ENCODE assay signal across 8 mouse cellular contexts in the genomic region with DNA sequence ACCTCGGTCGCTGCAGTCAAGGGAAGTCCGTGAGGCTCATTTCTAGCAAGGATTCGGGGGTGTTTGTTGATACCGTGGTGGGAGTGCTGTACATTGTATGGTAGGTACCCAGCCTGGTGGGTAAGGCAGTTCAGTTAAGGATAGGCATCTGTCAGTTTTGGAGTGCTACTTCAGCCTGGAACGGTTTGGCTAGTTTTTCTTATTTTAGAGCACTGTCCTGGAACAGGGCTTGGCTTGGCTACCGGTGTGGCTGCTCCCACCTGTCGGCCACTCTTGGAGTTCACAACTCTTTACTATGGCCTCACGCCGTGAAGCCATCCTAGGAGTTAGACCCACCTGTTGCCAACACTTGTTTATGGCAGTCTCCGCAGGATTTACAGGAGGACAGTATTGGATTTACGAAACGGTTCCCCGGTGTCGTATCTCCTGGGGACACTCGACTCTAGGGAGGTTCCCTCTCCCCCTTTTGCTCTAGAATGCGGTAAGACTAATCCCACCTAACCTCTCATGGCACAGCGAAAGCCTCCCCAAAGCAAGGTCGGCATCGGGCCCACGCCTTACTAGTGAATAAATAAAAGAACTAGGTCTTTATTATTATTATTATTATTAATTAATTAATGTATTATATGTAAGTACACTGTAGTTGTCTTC. TPM values are rescaled to one million over a fixed set of nuclear protein-coding genes. Genes with fewer than 3 reads are reported as not detected.
A peak's percentile ranks its signal among the peaks of the same experiment; 100 is the strongest.
DNase-seq lines count a peak whose midpoint lies in the region; ATAC-seq and TF ChIP-seq lines count a peak whose summit lies in the region.

No protein-coding gene starts in this region.

- no peak for TF ChIP-seq EP300 in liver, embryonic 14.5 days (IDR thresholded peaks at IDR 0.05; ENCODE audit: low read depth)

- TF ChIP-seq CTCF in intestine, postnatal 0 days (IDR thresholded peaks at IDR 0.05; ENCODE audit: low read depth): peak; percentile 64
- TF ChIP-seq CTCF in liver, embryonic 14.5 days (IDR thresholded peaks at IDR 0.05; ENCODE audit: low read depth): peak; percentile 65

- H3K9ac ChIP-seq in intestine, postnatal 0 days (ENCODE audit: low read depth, low read length): peak overlapping the region; percentile 62
- H3K9ac ChIP-seq in liver, embryonic 14.5 days (replicated peaks): peak overlapping the region; percentile 68
- H3K9ac ChIP-seq in neural tube, embryonic 13.5 days: peak overlapping the region; percentile 65

- intact Hi-C loops in gastrocnemius, postnatal 14 days (cut with DNase I; ENCODE audit: low total_unique reads): no loop called here

- peak; percentile 8 for DNase-seq in right cerebral cortex, adult 18-20 months
- DNase-seq in right cerebral cortex, postnatal 25 days: no peak
- peak; percentile 79 for DNase-seq in cerebellum, adult 9-11 months
- DNase-seq in gastrocnemius, postnatal 14 days: peak; percentile 54
- DNase-seq in liver, embryonic 14.5 days (ENCODE audit: low read depth in 3 of 3, low spot score in 3 of 3): peak in 1 of 3 experiments; percentile 59
- peak; percentile 60 for DNase-seq in thymus, postnatal 4 days

- H3K36me3 ChIP-seq in intestine, postnatal 0 days (ENCODE audit: control insufficient read depth, insufficient read depth): no peaks in the 10 kb centered on the region
- no peaks in the 10 kb centered on the region for H3K36me3 ChIP-seq in liver, embryonic 14.5 days (replicated peaks; ENCODE audit: control insufficient read depth, insufficient read depth, low read depth)
- H3K36me3 ChIP-seq in neural tube, embryonic 13.5 days: no peaks in the 10 kb centered on the region

- peak overlapping the region; percentile 98 for H3K27ac ChIP-seq in intestine, postnatal 0 days (ENCODE audit: low read depth, low read length)
- H3K27ac ChIP-seq in liver, embryonic 14.5 days: peak overlapping the region; percentile 98
- H3K27ac ChIP-seq in neural tube, embryonic 13.5 days (replicated peaks): peak overlapping the region; percentile 90

- ATAC-seq in intestine, postnatal 0 days: no peak
- ATAC-seq in liver, embryonic 14.5 days (ENCODE audit: insufficient read depth): no peak
- ATAC-seq in neural tube, embryonic 13.5 days (ENCODE audit: low read depth): no peak

- no peaks in the 10 kb centered on the region for H3K4me1 ChIP-seq in intestine, postnatal 0 days (replicated peaks; ENCODE audit: control insufficient read depth, insufficient read depth, low read length)
- peaks cover 26 to 29% of the 10 kb centered on the region in 2 experiments for H3K4me1 ChIP-seq in liver, embryonic 14.5 days (replicated peaks; ENCODE audit: control insufficient read depth in 2 of 2, insufficient read depth in 2 of 2, low read length in 1 of 2)
- peaks cover 42% of the 10 kb centered on the region for H3K4me1 ChIP-seq in neural tube, embryonic 13.5 days (replicated peaks)

- 2% methylated on average over 21 of the region's 21 CpGs for WGBS in intestine, postnatal 0 days
- WGBS in liver, embryonic 14.5 days (ENCODE audit: insufficient replicate concordance): 4% methylated on average over 21 of the region's 21 CpGs
- WGBS in neural tube, embryonic 13.5 days: 4% methylated on average over 21 of the region's 21 CpGs

- H3K27me3 ChIP-seq in intestine, postnatal 0 days (replicated peaks; ENCODE audit: control insufficient read depth, insufficient read depth, low read length): no peaks in the 10 kb centered on the region
- no peaks in the 10 kb centered on the region for H3K27me3 ChIP-seq in liver, embryonic 14.5 days (ENCODE audit: control insufficient read depth, insufficient read depth, low read length)
- no peaks in the 10 kb centered on the region for H3K27me3 ChIP-seq in neural tube, embryonic 13.5 days

- H3K4me3 ChIP-seq in intestine, postnatal 0 days (ENCODE audit: low read depth, low read length): peak overlapping the region; percentile 93
- H3K4me3 ChIP-seq in liver, embryonic 14.5 days (ENCODE audit: insufficient read depth in 1 of 2, low read depth in 2 of 2, low read length in 2 of 2): peak overlapping the region; percentile 76 to 92
- H3K4me3 ChIP-seq in neural tube, embryonic 13.5 days: peak overlapping the region; percentile 67

- H3K4me2 ChIP-seq in intestine, postnatal 0 days (replicated peaks; ENCODE audit: low read depth): peak overlapping the region; percentile 91
- peak overlapping the region; percentile 97 for H3K4me2 ChIP-seq in liver, embryonic 14.5 days (ENCODE audit: low read depth)
- peak overlapping the region; percentile 94 for H3K4me2 ChIP-seq in neural tube, embryonic 13.5 days

- no peaks in the 10 kb centered on the region for H3K9me3 ChIP-seq in intestine, postnatal 0 days (ENCODE audit: control insufficient read depth)
- no peaks in the 10 kb centered on the region for H3K9me3 ChIP-seq in liver, embryonic 14.5 days (ENCODE audit: control insufficient read depth, low read length)
- H3K9me3 ChIP-seq in neural tube, embryonic 13.5 days: no peaks in the 10 kb centered on the region

RNA-seq across cellular contexts. Expression of gene Sin3a, which starts 2.5 kb away (rescaled TPM):
- total RNA-seq in gastrocnemius, postnatal 14 days (2021): 10 to 100 TPM; 20.3 to 22.7 TPM
- polyA plus RNA-seq in intestine, postnatal 0 days (2015; fragmentation: Nextera tagmentation; extraction: Ambion mirVana): 11.7 and 14.1 TPM in 2 replicates
- 20.5 and 21.6 TPM in 2 replicates for polyA plus RNA-seq in liver, embryonic 14.5 days (2012; rRNA removed)
- polyA plus RNA-seq in liver, embryonic 14.5 days (2014; fragmentation: Nextera tagmentation; extraction: Ambion mirVana): 14.9 and 16.9 TPM in 2 replicates
- 23.0 and 28.1 TPM in 2 replicates for polyA plus RNA-seq in neural tube, embryonic 13.5 days (2015; fragmentation: Nextera tagmentation; extraction: Ambion mirVana)

RNA-seq across cellular contexts. Expression of gene Man2c1, which starts 56.2 kb away (rescaled TPM):
- total RNA-seq in gastrocnemius, postnatal 14 days (2021): 10 to 100 TPM; 32.8 to 36.2 TPM
- 24.3 and 24.6 TPM in 2 replicates for polyA plus RNA-seq in intestine, postnatal 0 days (2015; fragmentation: Nextera tagmentation; extraction: Ambion mirVana)
- 27.1 and 35.4 TPM in 2 replicates for polyA plus RNA-seq in liver, embryonic 14.5 days (2012; rRNA removed)
- polyA plus RNA-seq in liver, embryonic 14.5 days (2014; fragmentation: Nextera tagmentation; extraction: Ambion mirVana): 7.4 and 11.5 TPM in 2 replicates
- 55.8 and 77.2 TPM in 2 replicates for polyA plus RNA-seq in neural tube, embryonic 13.5 days (2015; fragmentation: Nextera tagmentation; extraction: Ambion mirVana)
